Mouse (Mus musculus) cerebellum, adult (tissue): ENCODE data around the gene Rnls.

ENCODE experiments used
- ATAC-seq: cut with Nextera tagmentation; 2 replicates; pipeline ENCODE4 v1.9.2; 2017; ENCODE audit warnings: mild to moderate bottlenecking, moderate library complexity, mixed read lengths; ENCODE audit not compliant: insufficient number of reproducible peaks, low FRiP score, low TSS enrichment

Gene Rnls

GRCm38 (mm10) chr19:33202422-33202821, 189.7 kb downstream of the Rnls start:
- no peak for ATAC-seq

- no peak for ATAC-seq
These were observed 190.9 kb downstream of the Rnls start for GRCm38 (mm10) chr19:33201181-33201580.

GRCm38 (mm10) chr19:33192064-33192463, 200.0 kb downstream of the Rnls start:
- no peak for ATAC-seq

GRCm38 (mm10) chr19:33188766-33189165, 203.3 kb downstream of the Rnls start:
- ATAC-seq = no peak

GRCm38 (mm10) chr19:33179595-33179994, 212.5 kb downstream of the Rnls start:
- ATAC-seq = no peak

GRCm38 (mm10) chr19:33178866-33179265, 213.2 kb downstream of the Rnls start:
- ATAC-seq = no peak

- ATAC-seq = no peak
These were observed 213.7 kb downstream of the Rnls start for GRCm38 (mm10) chr19:33178367-33178766.

GRCm38 (mm10) chr19:33173991-33174390, 218.1 kb downstream of the Rnls start:
- ATAC-seq = no peak

- no peak for ATAC-seq
These were observed 222.2 kb downstream of the Rnls start for GRCm38 (mm10) chr19:33169881-33170280.

GRCm38 (mm10) chr19:33167528-33168264, 224.4 kb downstream of the Rnls start:
- no peak for ATAC-seq

GRCm38 (mm10) chr19:33164801-33165200, 227.3 kb downstream of the Rnls start:
- ATAC-seq = no peak

GRCm38 (mm10) chr19:33161903-33162302, 230.2 kb downstream of the Rnls start:
- no peak for ATAC-seq

- ATAC-seq = no peak
These were observed 232.2 kb downstream of the Rnls start for GRCm38 (mm10) chr19:33159897-33160296.

- no peak for ATAC-seq
These were observed 232.9 kb downstream of the Rnls start for GRCm38 (mm10) chr19:33159192-33159591.

GRCm38 (mm10) chr19:33158234-33158633, 233.9 kb downstream of the Rnls start:
- no peak for ATAC-seq

GRCm38 (mm10) chr19:33148411-33148810, 243.7 kb downstream of the Rnls start:
- no peak for ATAC-seq

- no peak for ATAC-seq
These were observed 248.9 kb downstream of the Rnls start for GRCm38 (mm10) chr19:33143198-33143597.

- no peak for ATAC-seq
These were observed 254.8 kb downstream of the Rnls start for GRCm38 (mm10) chr19:33137316-33137715.

- no peak for ATAC-seq
These were observed 269.4 kb downstream of the Rnls start for GRCm38 (mm10) chr19:33122611-33123226.

- no peak for ATAC-seq
These were observed 272.1 kb downstream of the Rnls start for GRCm38 (mm10) chr19:33119947-33120346.

GRCm38 (mm10) chr19:33118898-33119297, 273.2 kb downstream of the Rnls start:
- ATAC-seq = no peak
